Mouse (Mus musculus) MN1 (cell line): ENCODE measurements around the gene Ptbp3.

Experiments
- DNase-seq: peaks from one replicate; pipeline ENCODE4 v3.0.0-alpha.2; 2016; ENCODE audit warnings: low spot score

Gene Ptbp3

GRCm38 (mm10) chr4:59555177-59555576 lies 6.0 kb upstream of the Ptbp3 start:
- no peak for DNase-seq

DNA sequence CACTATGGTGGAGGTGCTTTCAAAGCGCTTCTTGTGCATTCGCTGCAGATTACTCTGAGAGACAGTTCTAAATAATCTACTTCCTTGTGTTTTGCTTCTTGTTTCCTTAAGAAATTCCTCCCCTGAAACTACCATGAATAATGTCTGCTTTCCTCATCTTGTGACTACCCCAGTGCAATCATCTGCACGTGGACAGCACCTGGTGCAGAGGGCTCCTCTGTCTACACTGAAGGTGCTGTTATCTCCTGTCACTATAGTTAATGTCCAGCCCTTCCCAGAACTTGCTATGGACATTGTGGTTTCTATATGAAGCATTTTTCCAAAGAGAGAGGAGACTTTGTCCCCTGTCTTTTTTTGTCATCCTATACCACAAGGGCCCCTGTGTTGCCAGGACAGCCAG lies 4.4 kb upstream of the Ptbp3 start:
- no peak for DNase-seq

DNA sequence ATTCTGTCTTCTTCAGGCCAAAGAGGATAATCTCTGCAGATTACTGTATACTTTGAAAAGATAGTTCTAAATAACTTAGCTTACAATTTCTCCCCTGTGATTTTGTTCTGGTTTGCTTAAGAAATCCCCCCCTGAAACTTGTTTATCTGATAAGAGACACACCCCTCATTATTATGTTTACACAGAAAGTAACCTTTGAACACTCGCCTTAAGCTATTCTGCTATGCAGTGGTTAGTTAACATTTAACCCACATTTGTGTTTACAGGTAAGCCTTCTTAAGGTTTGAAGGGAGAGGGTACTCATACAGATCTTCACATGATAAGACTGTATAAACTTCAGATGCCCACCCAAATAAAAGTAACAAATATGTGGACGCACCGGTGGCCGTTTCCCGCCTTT lies 3.7 kb upstream of the Ptbp3 start:
- no peak for DNase-seq

DNA sequence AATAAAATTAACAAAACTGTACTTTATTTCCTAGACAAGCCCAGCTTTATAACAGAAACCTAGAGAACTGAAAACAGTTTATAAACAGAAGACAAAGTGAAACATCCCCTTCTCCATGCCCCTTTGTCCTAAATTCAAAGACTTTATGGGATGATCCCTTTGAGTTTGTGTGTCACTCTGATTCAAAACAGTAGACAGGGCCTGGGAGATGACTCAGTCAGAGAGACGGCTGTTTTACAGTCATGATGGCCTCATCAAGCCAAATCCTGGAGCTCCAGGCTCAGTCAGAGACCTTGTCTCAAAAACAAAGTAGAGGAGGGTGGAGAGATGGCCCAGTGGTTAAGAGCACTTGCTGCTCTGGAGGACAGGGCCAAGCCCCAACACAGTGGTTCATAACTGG lies 2.7 kb upstream of the Ptbp3 start:
- DNase-seq: no peak

DNA sequence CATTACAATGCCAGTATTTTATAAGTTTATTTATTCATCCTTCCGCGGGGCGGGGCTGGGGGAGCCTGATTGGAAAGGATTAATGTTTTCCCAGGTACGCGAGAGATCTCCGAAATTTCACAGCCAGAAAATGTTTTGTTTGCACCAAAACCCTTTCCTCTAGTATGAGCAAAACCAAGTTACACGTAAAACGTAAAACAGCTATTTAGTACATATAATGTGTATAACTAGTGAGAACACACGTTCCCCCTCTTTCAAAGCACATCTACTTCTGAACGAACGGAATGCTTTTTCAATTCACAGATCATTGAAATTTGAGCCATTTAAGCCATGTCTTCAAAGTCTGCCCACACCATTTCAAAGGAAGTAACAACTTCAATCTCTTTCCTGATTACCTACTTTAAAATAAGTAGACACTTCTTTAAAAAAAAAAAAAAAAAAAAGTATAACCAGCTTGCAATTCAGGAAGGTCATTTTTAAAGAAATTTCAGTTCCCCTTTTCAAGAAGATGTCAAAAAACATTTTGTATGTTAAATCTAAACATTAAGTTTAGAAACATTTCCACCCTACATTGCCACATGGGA lies 905 bp upstream of the Ptbp3 start:
- DNase-seq: no peak

GRCm38 (mm10) chr4:59548560-59549174 lies 497 bp downstream of the Ptbp3 start:
- peak; percentile 55 for DNase-seq

DNA sequence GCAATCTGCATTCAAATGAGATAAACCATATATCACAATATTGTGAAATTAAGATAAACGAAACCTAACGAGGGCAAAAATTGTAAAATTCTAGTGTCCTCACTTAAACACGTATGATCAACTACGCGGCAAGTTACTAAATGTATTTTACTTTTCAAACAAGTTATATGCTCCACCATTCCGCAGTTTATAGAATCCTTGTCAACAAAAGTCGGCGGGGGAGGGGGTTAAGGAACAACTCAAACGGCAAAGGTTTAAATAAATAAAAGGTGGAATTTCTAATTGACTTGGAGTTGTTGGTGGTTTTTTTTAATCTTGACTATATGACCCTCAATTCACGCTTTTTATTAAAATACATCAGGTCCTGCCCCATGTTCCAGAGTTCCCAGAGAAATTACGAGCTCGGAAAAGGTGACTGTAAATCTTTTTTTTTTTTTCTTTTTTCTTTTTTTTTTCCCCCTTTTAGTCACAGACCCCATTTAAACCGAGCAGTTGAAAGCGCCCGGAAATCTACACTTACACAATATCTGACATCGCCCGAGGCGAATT lies 1.1 kb downstream of the Ptbp3 start:
- DNase-seq: peak; percentile 19

DNA sequence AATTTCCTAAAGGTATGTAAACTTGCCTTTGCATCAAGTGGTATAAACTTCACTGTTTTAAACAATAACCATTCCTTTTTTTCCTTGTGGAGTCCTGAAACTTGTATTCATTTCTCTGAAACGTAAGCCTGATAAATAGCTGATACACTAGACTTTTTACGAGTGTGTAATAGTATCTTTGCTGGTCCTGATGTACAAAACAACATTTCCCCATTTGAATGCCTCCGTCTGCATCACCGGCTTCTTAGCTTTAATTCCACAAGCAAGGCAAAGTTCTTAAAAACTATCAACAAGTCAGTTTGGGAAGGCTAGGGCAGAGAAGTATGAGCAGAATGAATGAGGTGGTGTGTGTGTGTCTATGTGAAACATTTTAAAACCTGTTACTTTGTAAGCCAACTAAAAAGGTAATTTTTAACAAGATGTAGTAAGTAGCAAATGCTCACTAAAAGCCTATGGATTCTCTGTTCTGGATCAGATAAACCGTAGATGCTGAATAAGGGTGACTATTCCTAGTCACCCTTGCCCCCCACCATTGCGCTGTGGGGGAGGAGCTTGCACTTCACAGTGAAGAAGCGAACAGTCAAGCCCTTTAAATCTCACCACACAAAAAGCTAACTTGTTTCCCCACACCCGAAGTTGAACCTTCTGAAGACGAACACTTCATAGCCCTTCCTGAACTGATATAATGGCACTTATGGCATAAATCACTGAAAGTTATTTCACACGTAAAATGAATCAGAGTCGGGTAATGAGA lies 1.9 kb downstream of the Ptbp3 start:
- DNase-seq: no peak

- peak; percentile 11 for DNase-seq
Measured at GRCm38 (mm10) chr4:59546285-59547071, 2.7 kb downstream of the Ptbp3 start.

- DNase-seq: no peak
Measured at GRCm38 (mm10) chr4:59544654-59545053, 4.5 kb downstream of the Ptbp3 start.

DNA sequence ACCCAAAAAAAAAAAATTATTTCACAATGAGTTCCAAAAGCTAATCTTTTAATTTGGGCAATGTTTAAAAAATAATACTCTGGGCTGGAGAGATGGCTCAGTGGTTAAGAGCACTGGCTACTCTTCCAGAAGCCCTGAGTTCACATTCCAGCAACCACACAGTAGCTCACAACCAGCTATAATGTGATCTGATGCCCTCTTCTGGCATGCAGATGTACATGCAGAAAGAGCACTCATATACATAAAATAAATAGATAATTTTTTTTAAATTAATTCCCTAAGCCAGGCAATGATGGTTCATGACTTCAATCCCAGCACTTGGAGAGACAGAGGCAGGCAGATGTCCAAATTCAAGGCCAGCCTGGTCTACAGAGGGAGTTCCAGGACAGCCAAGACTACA lies 6.2 kb downstream of the Ptbp3 start:
- no peak for DNase-seq

DNA sequence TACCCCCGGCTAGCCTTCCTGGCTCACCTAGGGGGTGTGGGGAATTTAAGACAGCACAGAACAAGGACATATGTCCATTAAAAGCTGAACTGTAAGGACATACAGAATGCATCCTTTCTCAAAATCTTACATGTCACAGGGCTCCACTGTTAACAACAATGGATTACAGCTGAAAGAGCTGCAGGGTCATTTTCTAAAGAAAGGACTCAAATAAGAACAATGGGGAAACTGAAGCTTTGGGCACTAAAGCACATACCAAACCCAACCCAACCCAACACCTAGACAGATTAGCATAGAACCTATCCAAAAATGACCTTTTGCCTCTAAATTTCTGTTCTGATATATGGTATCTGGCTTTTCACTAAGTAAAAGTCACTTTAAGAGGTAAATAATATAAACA lies 12.9 kb downstream of the Ptbp3 start:
- no peak for DNase-seq

DNA sequence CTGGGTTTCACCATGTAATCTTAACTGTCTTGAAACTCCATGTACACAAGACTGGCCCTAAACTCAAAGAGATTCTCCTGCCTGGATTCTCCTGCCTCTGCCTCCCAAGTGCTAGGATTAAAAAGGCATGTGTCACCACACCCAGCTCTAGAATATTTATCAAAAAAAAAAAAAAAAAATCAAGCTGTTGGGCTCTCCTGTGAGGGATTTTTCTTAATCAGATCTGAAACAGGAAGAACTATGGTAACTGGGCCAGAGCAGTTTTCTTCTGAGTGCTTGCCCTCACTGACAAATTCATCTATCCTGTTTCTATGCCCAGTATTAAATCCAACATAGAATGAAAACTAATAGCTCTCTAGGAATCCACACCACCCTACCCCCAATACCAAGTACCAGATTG lies 13.5 kb downstream of the Ptbp3 start:
- no peak for DNase-seq

GRCm38 (mm10) chr4:59533268-59533667 lies 15.9 kb downstream of the Ptbp3 start:
- DNase-seq: no peak

DNA sequence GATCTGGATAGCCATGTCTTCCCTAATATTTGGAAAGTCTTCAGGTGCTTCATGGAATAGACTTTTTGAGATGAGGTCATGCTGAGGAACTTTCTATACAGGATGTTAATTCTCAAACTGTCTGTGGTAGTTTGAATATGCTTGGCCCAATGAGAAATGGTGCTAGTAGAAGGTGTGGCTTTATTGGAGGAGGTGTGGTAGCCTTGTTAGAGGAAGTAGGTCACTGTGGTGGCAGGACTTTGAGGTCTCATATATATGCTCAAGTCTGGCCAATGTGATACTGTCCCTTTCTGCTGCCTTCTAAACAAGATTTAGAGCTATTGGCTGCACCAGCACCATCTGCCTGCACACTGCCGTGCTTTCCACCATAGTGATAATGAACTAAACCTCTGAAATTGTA lies 18.0 kb downstream of the Ptbp3 start:
- DNase-seq: no peak

- no peak for DNase-seq
Measured at GRCm38 (mm10) chr4:59527470-59527869, 21.7 kb downstream of the Ptbp3 start.

DNA sequence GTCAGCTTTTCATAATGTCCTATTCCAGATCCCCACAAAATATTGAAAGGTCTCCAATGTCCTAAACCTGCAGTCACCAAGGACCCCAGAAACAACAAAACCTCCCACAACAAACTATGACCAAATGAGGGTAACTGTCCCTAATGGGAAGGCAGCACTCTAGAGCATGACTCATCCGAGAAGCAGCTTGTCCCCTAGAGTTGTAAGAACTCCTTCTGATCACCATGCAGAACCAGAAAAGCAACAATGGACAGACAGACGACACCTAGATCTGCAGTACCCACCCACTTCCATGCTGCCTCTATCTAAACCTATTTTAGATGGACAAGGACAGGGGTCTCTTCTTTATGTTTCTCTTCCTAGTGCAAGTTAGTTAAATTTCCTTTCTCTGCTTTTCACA lies 22.4 kb downstream of the Ptbp3 start:
- DNase-seq: no peak

DNA sequence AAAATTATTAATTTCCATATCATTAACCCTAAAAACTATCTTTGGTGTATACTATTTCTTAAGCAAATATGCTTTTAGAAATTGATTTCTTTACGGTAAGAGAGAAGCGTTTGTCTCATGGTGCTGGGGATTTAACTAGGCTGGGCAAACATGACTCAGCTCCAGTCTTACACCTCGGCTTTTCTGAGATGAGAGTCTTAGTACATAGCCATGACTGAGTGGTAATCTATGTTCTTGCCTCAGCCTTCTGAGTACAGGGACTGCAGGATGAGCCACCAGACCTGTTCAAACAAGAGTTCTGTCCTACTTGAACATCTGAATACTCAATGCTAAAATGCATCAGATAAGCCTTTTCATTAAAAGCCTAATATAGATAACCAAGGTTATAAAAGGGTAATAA lies 24.3 kb downstream of the Ptbp3 start:
- no peak for DNase-seq

DNA sequence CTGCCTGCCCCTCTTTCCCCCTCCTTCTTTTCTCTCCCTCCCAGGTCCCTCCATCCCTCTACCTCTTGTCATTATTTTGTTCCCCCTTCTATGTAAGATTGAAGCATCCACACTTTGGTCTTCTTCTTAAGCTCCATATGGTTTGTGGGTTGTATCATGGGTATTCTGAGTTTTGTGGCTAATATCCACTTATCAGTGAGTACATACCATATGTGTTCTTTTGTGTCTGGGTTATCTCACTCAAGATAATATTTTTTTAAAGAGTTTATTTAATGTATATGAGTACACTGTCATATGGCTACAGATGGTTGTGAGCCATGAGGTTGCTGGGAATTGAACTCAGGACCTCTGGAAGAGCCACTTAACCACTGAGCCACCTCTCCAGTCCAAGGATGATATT lies 38.8 kb downstream of the Ptbp3 start:
- DNase-seq: no peak

- DNase-seq: no peak
Measured at GRCm38 (mm10) chr4:59509558-59509957, 39.6 kb downstream of the Ptbp3 start.

DNA sequence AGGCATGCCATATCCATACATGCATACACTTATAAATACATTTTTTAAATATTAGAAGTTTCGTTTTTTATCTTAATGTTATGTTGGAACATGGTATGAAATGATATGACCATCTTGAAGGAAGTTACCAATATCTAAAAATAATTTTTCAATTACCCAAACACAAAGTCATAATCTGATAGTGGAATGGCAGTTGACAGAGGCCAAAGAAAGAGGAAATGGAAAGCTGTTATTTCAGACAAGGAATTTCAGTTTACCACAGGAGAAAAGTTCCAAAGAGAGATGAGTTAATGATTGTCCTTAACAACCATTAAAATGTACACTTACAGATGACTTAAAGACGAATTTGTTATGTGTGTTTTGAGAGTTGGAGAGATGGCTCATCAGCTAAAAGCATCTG lies 41.4 kb downstream of the Ptbp3 start:
- DNase-seq: no peak

DNA sequence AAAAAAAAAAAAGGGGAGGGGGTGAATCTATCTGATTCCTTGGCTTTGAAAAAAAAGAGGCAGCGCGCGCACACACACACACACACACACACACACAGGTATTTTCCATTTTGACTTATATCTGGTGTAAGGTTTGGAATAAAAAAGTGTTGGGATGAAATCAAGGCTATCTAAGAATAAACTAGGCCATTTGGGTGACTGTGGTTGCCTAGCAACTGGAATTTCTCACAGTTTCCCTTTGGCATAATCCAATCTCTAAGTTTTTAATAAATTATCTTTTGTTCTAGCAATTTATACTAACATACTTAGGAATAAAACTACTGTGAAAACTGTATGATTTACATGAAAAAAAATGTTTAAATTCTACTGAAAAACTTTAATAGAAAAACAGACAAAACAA lies 42.5 kb downstream of the Ptbp3 start:
- DNase-seq: no peak

DNA sequence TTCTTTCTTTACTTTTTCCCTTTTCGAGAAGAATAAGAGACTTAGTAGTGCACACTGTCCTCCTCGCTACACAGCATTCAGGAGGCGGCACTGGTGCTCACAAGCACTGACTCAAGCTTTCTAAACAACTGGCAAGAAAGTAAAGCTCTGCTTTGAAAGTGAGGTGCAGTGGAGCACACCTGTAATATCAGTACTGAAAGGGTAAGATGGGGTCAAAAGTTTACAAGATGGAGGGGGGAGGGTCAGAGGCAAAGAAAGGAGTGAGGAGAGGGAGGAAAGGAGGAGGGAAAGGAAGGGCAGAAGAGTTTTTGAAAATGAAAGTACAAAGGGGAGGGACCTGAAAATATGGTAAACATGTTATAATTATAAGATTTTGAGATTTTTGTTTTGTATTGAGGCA lies 43.7 kb downstream of the Ptbp3 start:
- no peak for DNase-seq
